9 mouse cellular contexts compared by ENCODE assay signal in genomic region chr4:63404205-63404604, GRCm38 (mm10). TPM values are rescaled to one million over a fixed set of nuclear protein-coding genes. Genes with fewer than 3 reads are reported as not detected.
DNase-seq lines count a peak whose midpoint lies in the region; ATAC-seq and TF ChIP-seq lines count a peak whose summit lies in the region.
"Had no signal": no experiment of that assay in that cellular context is flagged by ENCODE, and none has a peak within 500 bp of the region (broad histone marks: within the 10 kb centered on the region; RNA-seq: fewer than 3 reads in every experiment).

No protein-coding gene starts in this region.

- H3K4me1 ChIP-seq in heart, embryonic 12.5 days (replicated peaks), result peaks cover 70% of the 10 kb centered on the region
- peaks cover 73% of the 10 kb centered on the region for H3K4me1 ChIP-seq in limb, embryonic 12.5 days (replicated peaks)
- peaks cover 46% of the 10 kb centered on the region for H3K4me1 ChIP-seq in spleen, adult 2 months (ENCODE audit: control insufficient read depth, insufficient read depth, insufficient read length)

- no peaks in the 10 kb centered on the region for H3K36me3 ChIP-seq in heart, embryonic 12.5 days
- no peaks in the 10 kb centered on the region for H3K36me3 ChIP-seq in limb, embryonic 12.5 days
- no peaks in the 10 kb centered on the region for H3K36me3 ChIP-seq in spleen, adult 2 months (ENCODE audit: control insufficient read depth, insufficient read depth, low read length)
- H3K36me3 ChIP-seq: neural tube, embryonic 12.5 days had no signal

- no peak overlapping the region for H3K4me3 ChIP-seq in heart, embryonic 12.5 days
- no peak overlapping the region for H3K4me3 ChIP-seq in limb, embryonic 12.5 days (replicated peaks)
- peak overlapping the region; percentile 84; the same call in 1 of the 2 replicates for H3K4me3 ChIP-seq in spleen, adult 2 months (ENCODE audit: extremely low read depth, insufficient read depth, insufficient read length)
- H3K4me3 ChIP-seq: neural tube, embryonic 12.5 days had no signal

- no peak overlapping the region for H3K9ac ChIP-seq in heart, embryonic 12.5 days
- peak overlapping the region; percentile 28; the same call in 1 of the 2 replicates for H3K9ac ChIP-seq in limb, embryonic 12.5 days (replicated peaks)
- H3K9ac ChIP-seq: neural tube, embryonic 12.5 days had no signal

- 45% methylated on average over 7 of the region's 7 CpGs for WGBS in heart, embryonic 12.5 days
- 73% methylated on average over 7 of the region's 7 CpGs for WGBS in limb, embryonic 12.5 days
- WGBS in spleen, adult 2 months, result 4% methylated on average over 7 of the region's 7 CpGs

- peak; percentile 49 for TF ChIP-seq POLR2A in spleen, adult 2 months (IDR thresholded peaks at IDR 0.05; ENCODE audit: low read depth, low read length)

- DNase-seq in heart, adult 8-10 months (ENCODE audit: low spot score), result no peak
- DNase-seq in spleen, adult 2 months (ENCODE audit: low read depth in 1 of 2, low spot score in 2 of 2), result peak; percentile 80 to 84
- no peak for DNase-seq in left cerebral cortex, adult 9 months (ENCODE audit: low spot score in 2 of 2)
- no peak for DNase-seq in layer of hippocampus, adult 9-11 months
- no peak for DNase-seq in left cerebral cortex, adult 8-10 months (ENCODE audit: low spot score in 2 of 2)

- no peaks in the 10 kb centered on the region; the same call in 1 of the 2 replicates for H3K27me3 ChIP-seq in heart, embryonic 12.5 days (replicated peaks)
- no peaks in the 10 kb centered on the region for H3K27me3 ChIP-seq in limb, embryonic 12.5 days
- no peaks in the 10 kb centered on the region for H3K27me3 ChIP-seq in spleen, adult 2 months (ENCODE audit: control insufficient read depth, insufficient read depth, low read length)
- H3K27me3 ChIP-seq: neural tube, embryonic 12.5 days had no signal

- H3K27ac ChIP-seq in heart, embryonic 12.5 days (ENCODE audit: poor library complexity, severe bottlenecking), result peak overlapping the region; percentile 82; the same call in 1 of the 2 replicates
- peak overlapping the region; percentile 92 for H3K27ac ChIP-seq in limb, embryonic 12.5 days
- H3K27ac ChIP-seq in spleen, adult 2 months (ENCODE audit: insufficient read depth, low read length), result peak overlapping the region; percentile 99
- H3K27ac ChIP-seq: neural tube, embryonic 12.5 days had no signal

- no peaks in the 10 kb centered on the region for H3K9me3 ChIP-seq in heart, embryonic 12.5 days (replicated peaks)
- no peaks in the 10 kb centered on the region for H3K9me3 ChIP-seq in limb, embryonic 12.5 days
- H3K9me3 ChIP-seq: neural tube, embryonic 12.5 days had no signal

- ATAC-seq in heart, embryonic 12.5 days (ENCODE audit: insufficient number of reproducible peaks, low FRiP score), result no peak
- peak; percentile 3; the same call in 1 of the 2 replicates for ATAC-seq in common myeloid progenitor, adult 5-6 weeks (replicated peaks; ENCODE audit: low read depth, poor library complexity, severe bottlenecking)
- no peak for ATAC-seq in limb, embryonic 12.5 days (ENCODE audit: insufficient number of reproducible peaks, insufficient read depth, low FRiP score, low TSS enrichment, low read depth)

- H3K4me2 ChIP-seq in heart, embryonic 12.5 days, result peak overlapping the region; percentile 61; the same call in 1 of the 2 replicates
- H3K4me2 ChIP-seq in limb, embryonic 12.5 days, result no peak overlapping the region

- no peak for TF ChIP-seq CTCF in spleen, adult 2 months (IDR thresholded peaks at IDR 0.05; ENCODE audit: extremely low read depth, insufficient read depth, insufficient read length, insufficient replicate concordance)

RNA-seq across cellular contexts. Expression of gene Akna, which starts 1.1 kb away (rescaled TPM):
- 3.0 and 3.3 TPM in 2 replicates for polyA plus RNA-seq in heart, embryonic 12.5 days (2016; fragmentation: Nextera tagmentation; extraction: Ambion mirVana)
- 1 to 10 TPM; 3.1 to 4.4 (median 3.5) TPM for total RNA-seq in heart, adult 8-10 months (2022)
- 10.0 and 13.8 TPM in 2 replicates for total RNA-seq in common myeloid progenitor, adult 5-6 weeks (2017)
- 10.0 and 11.3 TPM in 2 replicates for polyA plus RNA-seq in limb, embryonic 12.5 days (2016; fragmentation: Nextera tagmentation; extraction: Ambion mirVana)
- polyA plus RNA-seq in spleen, adult 2 months (2012; rRNA removed), result 94.1 and 100 TPM in 2 replicates
- total RNA-seq in left cerebral cortex, adult 8-10 months (2022), result 1 to 10 TPM; 3.6 to 5.3 (median 4.5) TPM

RNA-seq across cellular contexts. Expression of gene Orm2, which starts 42.0 kb away (rescaled TPM):
- not detected in 2 replicates for polyA plus RNA-seq in heart, embryonic 12.5 days (2016; fragmentation: Nextera tagmentation; extraction: Ambion mirVana)
- under 1 TPM in 2 of 4 experiments, not detected in 2; 0.34 to 0.37 TPM for total RNA-seq in heart, adult 8-10 months (2022)
- not detected in 2 replicates for total RNA-seq in common myeloid progenitor, adult 5-6 weeks (2017)
- polyA plus RNA-seq in limb, embryonic 12.5 days (2016; fragmentation: Nextera tagmentation; extraction: Ambion mirVana), result not detected in 2 replicates
- not detected in 2 replicates for polyA plus RNA-seq in spleen, adult 2 months (2012; rRNA removed)
- not detected for total RNA-seq in left cerebral cortex, adult 8-10 months (2022)
- polyA plus RNA-seq: neural tube, embryonic 12.5 days had no signal

RNA-seq across cellular contexts. Expression of gene Orm3, which starts 48.2 kb away (rescaled TPM):
- polyA plus RNA-seq in heart, embryonic 12.5 days (2016; fragmentation: Nextera tagmentation; extraction: Ambion mirVana), result not detected in 2 replicates
- total RNA-seq in heart, adult 8-10 months (2022), result 1 to 10 TPM in 2 of 4 experiments, under 1 TPM in 2; 0.60 to 4.5 (median 1.7) TPM
- not detected in 2 replicates for total RNA-seq in common myeloid progenitor, adult 5-6 weeks (2017)
- polyA plus RNA-seq in limb, embryonic 12.5 days (2016; fragmentation: Nextera tagmentation; extraction: Ambion mirVana), result not detected in 2 replicates
- polyA plus RNA-seq in spleen, adult 2 months (2012; rRNA removed), result not detected in 2 replicates
- not detected for total RNA-seq in left cerebral cortex, adult 8-10 months (2022)
- polyA plus RNA-seq: neural tube, embryonic 12.5 days had no signal

RNA-seq across cellular contexts. Expression of gene Orm1, which starts 59.8 kb away (rescaled TPM):
- polyA plus RNA-seq in heart, embryonic 12.5 days (2016; fragmentation: Nextera tagmentation; extraction: Ambion mirVana), result not detected in 2 replicates
- under 1 TPM in 1 of 4 experiments, not detected in 3; 0.75 TPM for total RNA-seq in heart, adult 8-10 months (2022)
- 2.6 TPM in 1 of 2 replicates, not detected in the other for total RNA-seq in common myeloid progenitor, adult 5-6 weeks (2017)
- polyA plus RNA-seq in limb, embryonic 12.5 days (2016; fragmentation: Nextera tagmentation; extraction: Ambion mirVana), result not detected in 2 replicates
- 0.43 and 0.53 TPM in 2 replicates for polyA plus RNA-seq in spleen, adult 2 months (2012; rRNA removed)
- not detected for total RNA-seq in left cerebral cortex, adult 8-10 months (2022)
- polyA plus RNA-seq: neural tube, embryonic 12.5 days had no signal

Comparison
In these comparisons a context has a peak if more than half of its experiments do, and no peak if none do; other contexts are left out.
1. DNase-seq: peak in spleen, adult 2 months (2 of 2); none in heart, adult 8-10 months (single experiment), left cerebral cortex, adult 9 months (0 of 2), layer of hippocampus, adult 9-11 months (single experiment) and left cerebral cortex, adult 8-10 months (0 of 2).
2. Peak in every context shown above with its lines, with median percentiles within 50 percentile points of each other: H3K27ac ChIP-seq.